Mouse (Mus musculus): Measurements from ENCODE around the gene Slc39a1.

Gene Slc39a1

GRCm38 (mm10) chr3:90294651-90295050 lies 46.7 kb downstream of the Slc39a1 start:
- in situ Hi-C loops (cut with MseI, MboI), result no loop called here
